Mouse (Mus musculus) midbrain, embryonic 13.5 days (tissue): Measurements from ENCODE around the gene Zfp809. TPM values are rescaled to one million over a fixed set of nuclear protein-coding genes. Genes with fewer than 3 reads are reported as not detected.

Experiments
- ATAC-seq: fragments of 200-750 bp; cut with Nextera tagmentation; 2 replicates; pipeline ENCODE4 v1.8.0; 2017; ENCODE audit warnings: mild to moderate bottlenecking, moderate TSS enrichment, moderate library complexity
- H3K27ac ChIP-seq: fragments of 300-500 bp; sonication (generic); 2 replicates; pipeline ENCODE4 v1.5.1; 2015; ENCODE audit warnings: inconsistent platforms, mild to moderate bottlenecking, moderate library complexity
- H3K27me3 ChIP-seq: fragments of 300-500 bp; sonication (generic); 2 replicates; pipeline ENCODE4 v1.6.1; 2015; ENCODE audit warnings: mild to moderate bottlenecking, inconsistent platforms
- H3K36me3 ChIP-seq: fragments of 300-500 bp; sonication (generic); 2 replicates; pipeline ENCODE4 v1.6.1; 2015; ENCODE audit warnings: mild to moderate bottlenecking, inconsistent platforms
- H3K4me1 ChIP-seq: fragments of 300-500 bp; sonication (generic); replicated peaks from 2 replicates; pipeline ENCODE4 v1.6.1; 2015; ENCODE audit warnings: inconsistent platforms
- H3K4me2 ChIP-seq: fragments of 300-500 bp; sonication (generic); replicated peaks from 2 replicates; pipeline ENCODE4 v1.6.1; 2015; ENCODE audit warnings: moderate library complexity, mild to moderate bottlenecking, inconsistent platforms
- H3K4me3 ChIP-seq: fragments of 300-500 bp; sonication (generic); replicated peaks from 2 replicates; pipeline ENCODE4 v1.5.1; 2015; ENCODE audit warnings: mild to moderate bottlenecking, inconsistent platforms
- H3K9ac ChIP-seq: fragments of 300-500 bp; sonication (generic); replicated peaks from 2 replicates; pipeline ENCODE4 v1.6.1; 2015; ENCODE audit warnings: mild to moderate bottlenecking, inconsistent platforms
- H3K9me3 ChIP-seq: fragments of 300-500 bp; sonication (generic); 2 replicates; pipeline ENCODE4 v1.6.1; 2016; ENCODE audit warnings: mild to moderate bottlenecking, inconsistent platforms
- WGBS: fragments of 180-500 bp; shearing (Covaris S2); methylation state at CpG from one replicate; pipeline ENCODE4 v1.1.7; 2015; 5-methylcytosine and 5-hydroxymethylcytosine counted together
- polyA plus RNA-seq: library from polyadenylated mRNA; unstranded; fragments of >200 nt; fragmentation: Nextera tagmentation; extraction: Ambion mirVana; gene quantifications from 2 replicates; pipeline ENCODE4 v1.2.1, GENCODE M21; 2015

Gene Zfp809
- polyA plus RNA-seq, 1 experiment from 2014 or later = 13.4 TPM

GRCm38 (mm10) chr9:22229386-22230026 lies 4.0 kb downstream of the Zfp809 start:
- Histone ChIP-seq H3K4me3 (no peak overlapping the region), H3K4me1 (peaks cover 5% of the 10 kb centered on the region), H3K36me3 (no peaks in the 10 kb centered on the region), H3K27me3 (no peaks in the 10 kb centered on the region), H3K27ac (no peak overlapping the region), H3K9ac (no peak overlapping the region), H3K9me3 (no peaks in the 10 kb centered on the region), H3K4me2 (no peak overlapping the region)
- ATAC-seq = no peak
- WGBS = 94% methylated on average over 7 of the region's 7 CpGs

DNA sequence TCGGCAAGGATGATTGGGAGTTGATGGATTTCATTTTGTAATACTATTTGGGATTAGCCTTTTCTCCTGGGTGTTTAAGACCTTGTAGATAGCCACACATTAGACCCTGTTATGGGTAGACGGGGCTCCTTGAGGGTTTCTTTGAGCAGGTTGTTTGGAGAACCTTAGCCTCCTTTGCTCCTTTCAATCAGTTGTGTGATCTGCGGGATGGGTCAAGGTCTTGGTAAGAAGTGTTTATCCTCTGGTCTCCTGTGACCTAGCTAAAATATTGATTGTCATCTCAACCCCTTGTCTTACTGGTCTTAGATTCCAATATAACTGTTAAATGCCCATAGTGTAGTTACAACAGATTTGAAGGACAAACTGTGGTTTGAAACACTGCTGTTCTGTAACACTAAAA lies 4.5 kb downstream of the Zfp809 start:
- no peak for ATAC-seq
- no peak overlapping the region for H3K9ac ChIP-seq
- no peak overlapping the region for H3K27ac ChIP-seq
- no peaks in the 10 kb centered on the region for H3K27me3 ChIP-seq
- 0 out of 2 replicates have a peak, but pooled peaks cover 1% of the 10 kb centered on the region for H3K36me3 ChIP-seq
- H3K4me2 ChIP-seq = no peak overlapping the region
- H3K9me3 ChIP-seq = no peaks in the 10 kb centered on the region
- WGBS = 89% methylated on average over 3 of the region's 3 CpGs
- H3K4me3 ChIP-seq = no peak overlapping the region
- H3K4me1 ChIP-seq = peaks cover 5% of the 10 kb centered on the region

DNA sequence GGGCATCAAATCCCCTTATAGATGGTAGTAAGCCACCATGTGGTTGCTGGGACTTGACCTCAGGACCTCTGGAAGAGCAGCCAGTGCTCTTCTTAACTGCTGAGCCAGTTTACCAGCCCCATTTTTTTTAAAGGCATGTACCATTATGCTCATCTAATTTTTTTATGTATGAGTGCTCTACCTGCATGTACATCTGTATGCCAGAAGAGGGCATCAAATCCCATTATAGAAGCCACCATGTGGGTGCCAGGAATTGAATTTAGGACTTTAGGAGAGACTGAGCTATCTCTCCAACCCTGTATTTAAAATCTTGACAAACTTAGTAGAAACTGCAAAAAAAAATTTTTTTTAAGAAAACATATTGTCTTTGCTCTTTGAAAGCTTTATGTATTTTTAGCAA lies 5.0 kb downstream of the Zfp809 start:
- Histone ChIP-seq H3K4me2 (no peak overlapping the region), H3K4me1 (peaks cover 5% of the 10 kb centered on the region), H3K4me3 (no peak overlapping the region), H3K27me3 (no peaks in the 10 kb centered on the region), H3K9ac (no peak overlapping the region), H3K36me3 (0 out of 2 replicates have a peak, but pooled peaks cover 6% of the 10 kb centered on the region), H3K27ac (no peak overlapping the region), H3K9me3 (no peaks in the 10 kb centered on the region)
- no peak for ATAC-seq

- Histone ChIP-seq H3K27ac (no peak overlapping the region), H3K27me3 (no peaks in the 10 kb centered on the region), H3K36me3 (peaks cover 71% of the 10 kb centered on the region), H3K9ac (no peak overlapping the region), H3K9me3 (peaks cover 10% of the 10 kb centered on the region), H3K4me3 (no peak overlapping the region), H3K4me2 (no peak overlapping the region), H3K4me1 (no peaks in the 10 kb centered on the region)
- WGBS = 98% methylated on average over 4 of the region's 4 CpGs
- ATAC-seq = no peak
Observed at GRCm38 (mm10) chr9:22240001-22240400, 14.5 kb downstream of the Zfp809 start.

GRCm38 (mm10) chr9:22244242-22244641 lies 18.7 kb downstream of the Zfp809 start:
- ATAC-seq = no peak
- Histone ChIP-seq H3K27ac (no peak overlapping the region), H3K9me3 (peaks cover 34% of the 10 kb centered on the region), H3K36me3 (peaks cover 86% of the 10 kb centered on the region), H3K4me1 (no peaks in the 10 kb centered on the region), H3K27me3 (no peaks in the 10 kb centered on the region), H3K4me2 (no peak overlapping the region), H3K4me3 (no peak overlapping the region), H3K9ac (no peak overlapping the region)
- WGBS = 94% methylated on average over 2 of the region's 2 CpGs

DNA sequence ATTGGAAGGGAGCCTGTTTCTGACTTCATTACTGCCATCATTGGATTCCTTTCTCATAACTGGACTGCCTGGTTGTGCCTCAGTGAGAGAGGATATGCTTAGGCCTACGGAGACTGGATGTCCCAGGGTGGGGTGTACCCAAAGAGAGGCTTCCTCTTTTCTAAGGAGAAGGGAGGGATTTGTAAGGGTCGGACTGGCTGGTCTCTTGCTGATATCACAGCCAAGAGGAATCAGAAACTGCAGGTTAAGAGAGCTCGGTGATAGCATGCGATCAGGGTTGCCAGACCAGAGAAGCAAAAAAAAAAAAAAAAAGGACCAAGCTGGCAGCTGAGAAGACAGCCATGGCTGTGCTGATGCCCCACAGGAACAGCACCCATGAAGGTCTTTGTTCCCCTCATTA lies 31.1 kb downstream of the Zfp809 start:
- 96% methylated on average over 4 of the region's 4 CpGs for WGBS
- H3K4me3 ChIP-seq = no peak overlapping the region
- no peak overlapping the region for H3K4me2 ChIP-seq
- peaks cover 19% of the 10 kb centered on the region for H3K9me3 ChIP-seq
- no peaks in the 10 kb centered on the region for H3K27me3 ChIP-seq
- H3K9ac ChIP-seq = no peak overlapping the region
- no peaks in the 10 kb centered on the region for H3K4me1 ChIP-seq
- H3K36me3 ChIP-seq = peaks cover 54% of the 10 kb centered on the region
- ATAC-seq = no peak
- no peak overlapping the region for H3K27ac ChIP-seq

- H3K4me3 ChIP-seq = peak overlapping the region; percentile 71
- peak overlapping the region; percentile 70 for H3K4me2 ChIP-seq
- peaks cover 12% of the 10 kb centered on the region; the same call in 1 of the 2 replicates for H3K9me3 ChIP-seq
- ATAC-seq = no peak
- no peaks in the 10 kb centered on the region for H3K4me1 ChIP-seq
- H3K9ac ChIP-seq = peak overlapping the region; percentile 84
- H3K36me3 ChIP-seq = peaks cover 36% of the 10 kb centered on the region
- 83% methylated on average over 8 of the region's 8 CpGs for WGBS
- H3K27me3 ChIP-seq = no peaks in the 10 kb centered on the region
- H3K27ac ChIP-seq = no peak overlapping the region
Observed at GRCm38 (mm10) chr9:22258784-22259183, 33.3 kb downstream of the Zfp809 start.

- Histone ChIP-seq H3K9me3 (peaks cover 7% of the 10 kb centered on the region; the same call in 1 of the 2 replicates), H3K4me2 (peak within 1 kb of the TSS; percentile 70), H3K36me3 (peaks cover 31% of the 10 kb centered on the region), H3K27me3 (no peaks in the 10 kb centered on the region), H3K4me1 (no peaks in the 10 kb centered on the region), H3K9ac (peak within 1 kb of the TSS; percentile 84), H3K27ac (peak within 1 kb of the TSS; percentile 44; the same call in 1 of the 2 replicates), H3K4me3 (peak within 1 kb of the TSS; percentile 71)
- ATAC-seq = peak; percentile 98
- WGBS = 1% methylated on average over 35 of the region's 35 CpGs
Observed at GRCm38 (mm10) chr9:22259184-22260091, 33.9 kb downstream of the Zfp809 start, which contains the start of gene Zfp599. Gene Zfp599, minus strand, starts transcription at chr9:22259895.

DNA sequence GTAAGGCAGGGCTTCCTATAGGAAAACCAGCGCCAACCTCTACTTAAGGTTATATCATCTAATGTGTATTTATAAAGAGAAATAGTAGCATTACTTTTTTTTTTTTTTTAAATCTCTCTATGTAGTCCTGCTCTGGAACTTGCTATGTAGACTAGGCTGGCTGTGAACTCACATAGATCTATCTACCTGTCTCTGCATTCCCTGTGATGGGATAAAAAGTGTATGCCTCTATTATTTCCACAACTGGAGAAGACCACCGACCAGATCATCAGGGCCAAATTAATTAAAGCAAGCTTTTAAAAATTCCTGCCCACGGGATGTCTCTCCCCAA lies 34.5 kb downstream of the Zfp809 start:
- H3K27ac ChIP-seq = no peak overlapping the region
- H3K4me1 ChIP-seq = no peaks in the 10 kb centered on the region
- peak overlapping the region; percentile 71 for H3K4me3 ChIP-seq
- peaks cover 7% of the 10 kb centered on the region; the same call in 1 of the 2 replicates for H3K9me3 ChIP-seq
- ATAC-seq = no peak
- WGBS = 34% methylated on average over 3 of the region's 3 CpGs
- peaks cover 28% of the 10 kb centered on the region for H3K36me3 ChIP-seq
- no peak overlapping the region for H3K9ac ChIP-seq
- H3K4me2 ChIP-seq = peak overlapping the region; percentile 70
- no peaks in the 10 kb centered on the region for H3K27me3 ChIP-seq

GRCm38 (mm10) chr9:22261594-22261993 lies 36.1 kb downstream of the Zfp809 start:
- 88% methylated on average over 1 of the region's 1 CpGs for WGBS
- no peaks in the 10 kb centered on the region for H3K27me3 ChIP-seq

DNA sequence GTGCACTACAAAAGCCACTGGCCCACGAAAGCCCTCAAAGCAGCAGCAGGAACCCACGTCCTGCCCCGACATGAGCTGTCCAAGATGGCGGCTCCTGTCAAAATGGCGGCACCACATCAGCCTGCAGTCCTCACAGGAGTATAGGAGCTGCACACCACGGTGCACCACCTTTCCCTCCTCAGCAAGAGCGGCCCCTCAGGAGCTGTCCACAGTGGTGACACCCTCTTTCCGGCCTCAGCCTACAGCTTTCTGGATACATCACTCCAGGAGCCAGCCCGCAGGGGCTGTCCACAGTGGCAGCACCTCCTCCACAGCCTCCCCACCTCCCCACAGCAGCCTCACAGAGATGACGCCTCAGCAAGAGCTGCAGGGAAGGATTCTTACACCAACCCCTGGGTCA lies 37.1 kb downstream of the Zfp809 start:
- H3K27ac ChIP-seq = no peak overlapping the region
- no peaks in the 10 kb centered on the region for H3K27me3 ChIP-seq
- H3K36me3 ChIP-seq = peaks cover 3% of the 10 kb centered on the region; the same call in 1 of the 2 replicates
- no peak for ATAC-seq
- peaks cover 13% of the 10 kb centered on the region for H3K9me3 ChIP-seq
- no peak overlapping the region for H3K4me3 ChIP-seq
- H3K9ac ChIP-seq = no peak overlapping the region
- no peak overlapping the region for H3K4me2 ChIP-seq
- H3K4me1 ChIP-seq = no peaks in the 10 kb centered on the region
- WGBS = 93% methylated on average over 10 of the region's 10 CpGs

More at GRCm38 (mm10) chr9:22261594-22261993, 36.1 kb downstream of the Zfp809 start:
- no peaks in the 10 kb centered on the region for H3K4me1 ChIP-seq
- no peak overlapping the region for H3K9ac ChIP-seq
- ATAC-seq = no peak
- no peak overlapping the region for H3K4me2 ChIP-seq
- H3K9me3 ChIP-seq = peaks cover 7% of the 10 kb centered on the region; the same call in 1 of the 2 replicates
- no peak overlapping the region for H3K4me3 ChIP-seq
- peaks cover 13% of the 10 kb centered on the region for H3K36me3 ChIP-seq
- no peak overlapping the region for H3K27ac ChIP-seq

GRCm38 (mm10) chr9:22268886-22269285 lies 43.4 kb downstream of the Zfp809 start:
- peaks cover 31% of the 10 kb centered on the region for H3K9me3 ChIP-seq
- no peak overlapping the region for H3K9ac ChIP-seq
- H3K4me3 ChIP-seq = no peak overlapping the region
- no peak overlapping the region for H3K4me2 ChIP-seq
- H3K27ac ChIP-seq = no peak overlapping the region
- H3K36me3 ChIP-seq = peaks cover 15% of the 10 kb centered on the region
- H3K4me1 ChIP-seq = no peaks in the 10 kb centered on the region
- WGBS = 97% methylated on average over 1 of the region's 1 CpGs
- no peak for ATAC-seq
- no peaks in the 10 kb centered on the region for H3K27me3 ChIP-seq
